Mouse (Mus musculus): ENCODE results near the gene Oaz1. TPM values are rescaled to one million over a fixed set of nuclear protein-coding genes. Genes with fewer than 3 reads are reported as not detected.

Gene Oaz1
- 1,606 and 1,697 TPM in 2 replicates for polyA plus RNA-seq (2014; fragmentation: Nextera tagmentation; extraction: Ambion mirVana)

DNA sequence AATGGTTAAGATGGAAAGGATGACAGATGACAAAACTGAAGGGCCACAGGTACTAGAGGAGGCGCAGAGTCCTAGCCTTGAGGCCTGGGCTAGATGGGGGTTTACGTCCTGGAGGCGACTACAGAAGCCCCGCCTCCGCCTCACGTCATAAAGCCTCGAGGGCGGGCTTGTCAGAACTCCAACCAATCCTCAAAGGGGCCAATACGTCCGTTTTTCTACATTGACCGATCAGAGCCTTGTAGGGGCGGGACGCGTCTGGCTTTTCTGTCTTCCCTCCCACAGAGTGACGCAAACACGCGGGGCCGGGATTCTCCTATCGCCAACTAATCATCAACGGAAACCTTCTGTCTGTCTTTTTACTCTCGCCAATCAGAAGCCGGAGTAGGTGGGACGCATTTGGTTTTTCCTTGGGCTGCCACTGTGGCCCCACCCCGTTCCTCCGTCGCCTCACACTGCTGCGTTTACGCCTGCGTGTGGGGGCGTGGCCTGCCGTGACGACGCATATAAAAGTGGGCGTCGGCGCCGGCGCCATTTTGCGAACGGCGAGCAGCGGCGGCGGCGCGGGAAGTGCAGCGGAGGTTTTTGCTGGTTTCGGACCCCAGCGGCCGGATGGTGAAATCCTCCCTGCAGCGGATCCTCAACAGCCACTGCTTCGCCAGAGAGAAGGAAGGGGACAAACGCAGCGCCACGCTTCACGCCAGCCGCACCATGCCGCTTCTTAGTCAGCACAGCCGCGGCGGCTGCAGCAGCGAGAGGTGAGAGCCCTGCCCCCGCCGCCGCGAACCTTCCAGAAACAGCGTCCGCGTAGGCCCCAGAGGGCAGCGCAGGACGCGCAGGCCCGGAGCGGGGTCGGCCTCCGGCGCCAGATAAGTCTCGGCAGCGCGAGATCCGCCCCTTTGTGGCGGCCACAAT, at the start of gene Oaz1:
TSS of gene Oaz1 (plus strand) at position 506 of the 912 bp plus-strand sequence.
- H3K4me3 ChIP-seq (ENCODE audit: low read depth, low read length): peak within 1 kb of the TSS; percentile 81
- peak within 1 kb of the TSS; percentile 91 for H3K27ac ChIP-seq (replicated peaks; ENCODE audit: low read depth, low read length)
- ATAC-seq (ENCODE audit: low read depth) (peak; percentile 98), DNase-seq (ENCODE audit: low spot score) (peak; percentile 100)
- no peaks in the 10 kb centered on the region for H3K9me3 ChIP-seq (ENCODE audit: control insufficient read depth, low read length)
- H3K36me3 ChIP-seq (ENCODE audit: control insufficient read depth, insufficient read depth, low read length): peaks cover 23% of the 10 kb centered on the region
- no peaks in the 10 kb centered on the region for H3K27me3 ChIP-seq (replicated peaks; ENCODE audit: control insufficient read depth, insufficient read depth, low read length)
- H3K4me1 ChIP-seq (ENCODE audit: control insufficient read depth, insufficient read depth, low read length): peaks cover 7% of the 10 kb centered on the region; the same call in 1 of the 2 replicates
- H3K4me2 ChIP-seq (ENCODE audit: low read depth, low read length): peak within 1 kb of the TSS; percentile 86
- under 1% methylated on average over 70 of the region's 82 CpGs for WGBS
- peak within 1 kb of the TSS; percentile 94 for H3K9ac ChIP-seq (ENCODE audit: low read depth, low read length)

DNA sequence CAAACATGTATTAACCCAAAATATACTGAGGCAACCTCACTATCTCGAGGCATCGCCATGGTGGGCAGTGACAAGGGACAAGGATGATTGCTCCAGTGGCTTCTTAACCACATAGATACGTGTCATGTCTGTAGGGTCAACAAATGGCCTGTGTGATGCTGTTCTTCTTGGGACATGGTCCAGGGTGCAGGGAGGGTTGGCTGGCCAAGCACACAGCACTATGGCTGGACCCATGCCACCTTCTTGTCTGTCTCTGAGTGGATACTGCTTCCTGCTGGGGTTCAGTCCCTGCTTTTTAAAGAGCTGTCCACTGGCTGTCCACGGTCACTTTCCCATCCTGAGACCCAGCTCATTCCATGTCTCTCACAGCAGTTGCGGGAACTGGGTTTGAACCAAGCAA, 49.3 kb upstream of the Oaz1 start:
- ATAC-seq (ENCODE audit: low read depth): no peak

DNA sequence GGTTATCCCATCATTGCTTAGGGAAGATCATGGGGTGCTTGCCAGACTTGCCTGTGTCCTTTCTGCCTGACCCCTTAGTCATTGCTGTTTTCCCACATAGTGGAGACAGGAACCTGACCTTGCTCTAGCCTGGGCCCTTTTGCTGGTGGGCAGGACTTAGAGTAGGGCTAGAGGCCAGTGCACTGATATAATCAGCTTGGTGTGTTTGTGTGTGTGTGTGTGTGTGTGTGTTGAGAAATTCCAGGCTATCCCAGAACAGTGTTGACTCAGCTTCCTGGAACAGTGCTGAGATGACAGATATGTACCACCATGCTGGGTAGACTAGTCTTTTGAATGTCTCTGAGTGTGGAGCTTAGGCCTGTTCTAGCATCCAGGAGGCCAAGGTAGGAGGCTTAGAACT, 46.9 kb upstream of the Oaz1 start:
- Histone ChIP-seq H3K4me2 (ENCODE audit: low read depth, low read length) (no peak overlapping the region), H3K27ac (replicated peaks; ENCODE audit: low read depth, low read length) (no peak overlapping the region), H3K27me3 (replicated peaks; ENCODE audit: control insufficient read depth, insufficient read depth, low read length) (no peaks in the 10 kb centered on the region), H3K4me1 (ENCODE audit: control insufficient read depth, insufficient read depth, low read length) (no peaks in the 10 kb centered on the region), H3K36me3 (ENCODE audit: control insufficient read depth, insufficient read depth, low read length) (peaks cover 98% of the 10 kb centered on the region), H3K4me3 (ENCODE audit: low read depth, low read length) (no peak overlapping the region), H3K9ac (ENCODE audit: low read depth, low read length) (no peak overlapping the region), H3K9me3 (ENCODE audit: control insufficient read depth, low read length) (no peaks in the 10 kb centered on the region)
- DNase-seq (ENCODE audit: low spot score) (no peak), ATAC-seq (ENCODE audit: low read depth) (no peak)

More for the DNA sequence above, 49.3 kb upstream of the Oaz1 start:
- Histone ChIP-seq H3K4me3 (ENCODE audit: low read depth, low read length) (no peak overlapping the region), H3K27me3 (replicated peaks; ENCODE audit: control insufficient read depth, insufficient read depth, low read length) (no peaks in the 10 kb centered on the region), H3K9ac (ENCODE audit: low read depth, low read length) (no peak overlapping the region), H3K4me1 (ENCODE audit: control insufficient read depth, insufficient read depth, low read length) (peaks cover 9% of the 10 kb centered on the region), H3K27ac (replicated peaks; ENCODE audit: low read depth, low read length) (no peak overlapping the region), H3K4me2 (ENCODE audit: low read depth, low read length) (no peak overlapping the region), H3K9me3 (ENCODE audit: control insufficient read depth, low read length) (no peaks in the 10 kb centered on the region), H3K36me3 (ENCODE audit: control insufficient read depth, insufficient read depth, low read length) (peaks cover 98% of the 10 kb centered on the region)
- DNase-seq (ENCODE audit: low spot score): no peak
- 96% methylated on average over 5 of the region's 5 CpGs for WGBS

- Histone ChIP-seq H3K4me1 (ENCODE audit: control insufficient read depth, insufficient read depth, low read length) (no peaks in the 10 kb centered on the region), H3K27ac (replicated peaks; ENCODE audit: low read depth, low read length) (no peak overlapping the region), H3K4me2 (ENCODE audit: low read depth, low read length) (no peak overlapping the region), H3K9ac (ENCODE audit: low read depth, low read length) (no peak overlapping the region), H3K36me3 (ENCODE audit: control insufficient read depth, insufficient read depth, low read length) (peaks cover 100% of the 10 kb centered on the region), H3K9me3 (ENCODE audit: control insufficient read depth, low read length) (no peaks in the 10 kb centered on the region), H3K27me3 (replicated peaks; ENCODE audit: control insufficient read depth, insufficient read depth, low read length) (no peaks in the 10 kb centered on the region), H3K4me3 (ENCODE audit: low read depth, low read length) (no peak overlapping the region)
- no peak for ATAC-seq (ENCODE audit: low read depth)
- WGBS: 100% methylated on average over 2 of the region's 2 CpGs
- no peak for DNase-seq (ENCODE audit: low spot score)
These were observed 42.2 kb upstream of the Oaz1 start for GRCm38 (mm10) chr10:80784302-80784701.

DNA sequence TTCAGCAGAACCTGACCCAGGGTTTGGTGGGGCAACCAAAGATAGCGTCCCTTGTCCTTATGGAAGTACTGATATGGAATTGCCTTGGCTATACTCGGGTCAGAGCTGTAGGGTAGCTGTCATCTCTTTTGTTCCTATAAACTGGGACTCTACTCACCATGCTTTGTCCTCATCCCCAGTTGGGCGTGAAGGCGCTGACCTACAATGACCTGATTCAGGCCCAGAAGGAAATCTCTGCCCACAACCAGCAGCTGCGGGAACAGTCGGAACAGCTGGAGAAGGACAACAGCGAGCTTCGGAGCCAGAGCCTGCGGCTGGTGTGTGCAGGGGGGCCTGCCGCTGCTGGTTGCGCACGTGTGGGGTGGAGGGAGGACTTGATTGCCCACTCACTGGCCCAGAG, 41.6 kb upstream of the Oaz1 start:
- Histone ChIP-seq H3K27ac (replicated peaks; ENCODE audit: low read depth, low read length) (no peak overlapping the region), H3K27me3 (replicated peaks; ENCODE audit: control insufficient read depth, insufficient read depth, low read length) (no peaks in the 10 kb centered on the region), H3K36me3 (ENCODE audit: control insufficient read depth, insufficient read depth, low read length) (peaks cover 99% of the 10 kb centered on the region), H3K9ac (ENCODE audit: low read depth, low read length) (no peak overlapping the region), H3K4me2 (ENCODE audit: low read depth, low read length) (no peak overlapping the region), H3K4me3 (ENCODE audit: low read depth, low read length) (no peak overlapping the region), H3K4me1 (ENCODE audit: control insufficient read depth, insufficient read depth, low read length) (no peaks in the 10 kb centered on the region), H3K9me3 (ENCODE audit: control insufficient read depth, low read length) (no peaks in the 10 kb centered on the region)
- ATAC-seq (ENCODE audit: low read depth) (no peak), DNase-seq (ENCODE audit: low spot score) (no peak)
- 85% methylated on average over 12 of the region's 12 CpGs for WGBS

GRCm38 (mm10) chr10:80785963-80786362, 40.5 kb upstream of the Oaz1 start:
- Histone ChIP-seq H3K36me3 (ENCODE audit: control insufficient read depth, insufficient read depth, low read length) (peaks cover 99% of the 10 kb centered on the region), H3K27me3 (replicated peaks; ENCODE audit: control insufficient read depth, insufficient read depth, low read length) (no peaks in the 10 kb centered on the region), H3K4me1 (ENCODE audit: control insufficient read depth, insufficient read depth, low read length) (no peaks in the 10 kb centered on the region), H3K9ac (ENCODE audit: low read depth, low read length) (no peak overlapping the region), H3K4me3 (ENCODE audit: low read depth, low read length) (no peak overlapping the region), H3K9me3 (ENCODE audit: control insufficient read depth, low read length) (no peaks in the 10 kb centered on the region), H3K4me2 (ENCODE audit: low read depth, low read length) (no peak overlapping the region), H3K27ac (replicated peaks; ENCODE audit: low read depth, low read length) (no peak overlapping the region)
- DNase-seq (ENCODE audit: low spot score): no peak
- 95% methylated on average over 11 of the region's 11 CpGs for WGBS
- ATAC-seq (ENCODE audit: low read depth): no peak

DNA sequence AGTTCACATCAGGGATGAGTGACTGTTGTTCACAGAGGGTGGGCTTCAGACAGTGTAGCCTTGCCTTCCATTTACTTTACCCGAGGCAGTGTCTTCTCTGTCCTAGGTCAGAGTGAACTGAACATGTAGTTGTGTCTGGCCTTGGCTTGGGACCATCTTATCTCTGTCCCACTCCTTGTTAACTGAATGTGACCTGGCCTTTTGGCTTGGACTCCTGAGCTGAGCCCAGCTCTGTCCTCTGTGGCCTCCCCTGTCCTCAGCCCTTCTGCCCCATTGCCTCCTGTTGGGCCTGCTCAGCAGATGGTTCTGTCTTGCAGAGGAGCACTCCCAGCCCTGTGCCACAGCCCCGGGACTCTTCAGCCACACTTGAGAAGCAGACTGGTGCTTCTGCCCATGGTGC, 38.9 kb upstream of the Oaz1 start:
- H3K36me3 ChIP-seq (ENCODE audit: control insufficient read depth, insufficient read depth, low read length): peaks cover 99% of the 10 kb centered on the region
- H3K4me3 ChIP-seq (ENCODE audit: low read depth, low read length): no peak overlapping the region
- H3K4me2 ChIP-seq (ENCODE audit: low read depth, low read length): no peak overlapping the region
- no peak for DNase-seq (ENCODE audit: low spot score)
- ATAC-seq (ENCODE audit: low read depth): no peak
- H3K9me3 ChIP-seq (ENCODE audit: control insufficient read depth, low read length): no peaks in the 10 kb centered on the region
- no peaks in the 10 kb centered on the region for H3K27me3 ChIP-seq (replicated peaks; ENCODE audit: control insufficient read depth, insufficient read depth, low read length)
- no peak overlapping the region for H3K27ac ChIP-seq (replicated peaks; ENCODE audit: low read depth, low read length)
- 85% methylated on average over 2 of the region's 2 CpGs for WGBS
- no peak overlapping the region for H3K9ac ChIP-seq (ENCODE audit: low read depth, low read length)
- no peaks in the 10 kb centered on the region for H3K4me1 ChIP-seq (ENCODE audit: control insufficient read depth, insufficient read depth, low read length)

- Histone ChIP-seq H3K4me1 (ENCODE audit: control insufficient read depth, insufficient read depth, low read length) (no peaks in the 10 kb centered on the region), H3K9me3 (ENCODE audit: control insufficient read depth, low read length) (no peaks in the 10 kb centered on the region), H3K36me3 (ENCODE audit: control insufficient read depth, insufficient read depth, low read length) (peaks cover 99% of the 10 kb centered on the region), H3K9ac (ENCODE audit: low read depth, low read length) (no peak overlapping the region), H3K27me3 (replicated peaks; ENCODE audit: control insufficient read depth, insufficient read depth, low read length) (no peaks in the 10 kb centered on the region), H3K4me2 (ENCODE audit: low read depth, low read length) (no peak overlapping the region), H3K27ac (replicated peaks; ENCODE audit: low read depth, low read length) (no peak overlapping the region), H3K4me3 (ENCODE audit: low read depth, low read length) (no peak overlapping the region)
- ATAC-seq (ENCODE audit: low read depth) (no peak), DNase-seq (ENCODE audit: low spot score) (no peak)
- 87% methylated on average over 12 of the region's 19 CpGs for WGBS
These were observed 35.6 kb upstream of the Oaz1 start for GRCm38 (mm10) chr10:80790761-80791404.
